Mouse (Mus musculus): Measurements from ENCODE around the gene Xpr1.

DNA sequence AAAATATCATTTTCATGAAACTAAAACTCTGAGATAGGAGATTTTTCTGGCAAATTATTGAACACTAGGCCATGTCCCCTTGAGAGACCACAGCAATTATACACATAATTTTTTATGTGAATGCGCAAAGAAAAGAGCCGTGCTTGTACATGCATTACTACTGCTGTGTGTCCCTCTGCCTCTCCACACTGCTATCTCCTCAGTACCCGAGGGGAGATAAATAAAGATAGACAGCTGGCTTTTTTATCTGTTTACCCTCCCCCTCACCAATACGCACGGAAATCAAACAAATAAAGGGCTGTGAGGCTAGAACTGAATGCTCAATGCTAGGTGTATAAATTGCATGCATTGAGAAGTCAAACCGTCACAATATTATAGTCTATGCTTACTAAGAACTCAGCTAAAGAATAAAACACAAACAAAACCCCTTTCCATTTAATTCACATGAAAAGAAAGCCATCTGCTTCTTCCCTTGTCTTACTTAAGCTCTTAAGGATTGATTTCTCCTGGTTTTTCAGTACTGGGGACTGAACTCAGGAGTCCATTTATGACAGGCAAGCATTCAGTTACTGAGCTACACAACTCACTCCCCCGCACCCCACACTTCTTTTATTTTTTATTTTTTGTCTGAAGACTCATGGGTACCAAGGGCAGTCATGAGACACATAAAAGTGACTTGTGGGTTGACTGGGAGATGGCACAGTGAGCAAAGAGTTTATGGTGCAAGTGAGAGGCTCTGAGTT, 97.0 kb downstream of the Xpr1 start:
- TF ChIP-seq CTCF (IDR thresholded peaks at IDR 0.05; ENCODE audit: extremely low read depth, insufficient read length, insufficient replicate concordance, low read depth, low read length) (no peak), POLR2A (IDR thresholded peaks at IDR 0.05; ENCODE audit: low read depth, low read length) (no peak)

Measured in small intestine, adult 2 months (tissue).